Mouse (Mus musculus): ENCODE measurements around the gene Trim65. TPM values are rescaled to one million over a fixed set of nuclear protein-coding genes. Genes with fewer than 3 reads are reported as not detected.

Gene Trim65
- total and polyA plus RNA-seq, 3 experiments = 0.66 to 2.0 (median 1.4) TPM

GRCm38 (mm10) chr11:116161312-116161711 is 30.4 kb upstream of the Trim65 start:
- no peak for DNase-seq (ENCODE audit: extremely low read depth)
- Histone ChIP-seq H3K79me2 (replicated peaks; ENCODE audit: control insufficient read depth, extremely low read depth, insufficient read depth, poor library complexity, severe bottlenecking) (no peaks in the 10 kb centered on the region), H3K4me2 (ENCODE audit: insufficient read depth, low read depth, poor library complexity, severe bottlenecking) (no peak overlapping the region), H3K36me3 (replicated peaks in 1 of 2; ENCODE audit: control insufficient read depth in 1 of 2, insufficient read depth in 1 of 2, low read length in 1 of 2) (peaks cover 53 to 93% of the 10 kb centered on the region in 2 experiments), H3K9me3 (replicated peaks; ENCODE audit: low read length) (no peaks in the 10 kb centered on the region), H3K27me3 (replicated peaks) (no peaks in the 10 kb centered on the region), H3K9ac (ENCODE audit: insufficient read depth, low read depth) (no peak overlapping the region), H3K4me3 (replicated peaks in 1 of 3; ENCODE audit: low read depth in 2 of 3, low read length in 2 of 3, poor library complexity in 1 of 3) (no peak overlapping the region), H3K27ac (ENCODE audit: insufficient read depth, low read depth) (no peak overlapping the region), H3K4me1 (ENCODE audit: control insufficient read depth in 1 of 2, insufficient read depth in 2 of 2) (no peaks in the 10 kb centered on the region)
- TF ChIP-seq POLR2A (IDR thresholded peaks at IDR 0.05; ENCODE audit: low read depth, low read length) (no peak), ZKSCAN1 (IDR thresholded peaks at IDR 0.05; ENCODE audit: borderline replicate concordance, low read depth, low read length) (no peak), SMC3 (IDR thresholded peaks at IDR 0.05; ENCODE audit: low read depth, low read length) (no peak), SIN3A (IDR thresholded peaks at IDR 0.05; ENCODE audit: low read length) (no peak)
- dilution Hi-C loops (cut with MboI; ENCODE audit: extremely low pct_ligation_motif_present, extremely low pct_unique_long_range_greater_than_20kb, low sequenced_read_pairs) (no loop called here), in situ Hi-C loops (cut with MboI; ENCODE audit: low pct_ligation_motif_present, low pct_unique_long_range_greater_than_20kb, low sequenced_read_pairs) (no loop called here)

- no peaks in the 10 kb centered on the region for H3K79me2 ChIP-seq (replicated peaks; ENCODE audit: control insufficient read depth, extremely low read depth, insufficient read depth, poor library complexity, severe bottlenecking)
- TF ChIP-seq JUND (conservative IDR thresholded peaks at IDR 0.05; ENCODE audit: low read depth, low read length) (no peak), KAT2A (IDR thresholded peaks at IDR 0.05; ENCODE audit: insufficient replicate concordance, low read length) (no peak), RCOR1 (conservative IDR thresholded peaks at IDR 0.05; ENCODE audit: low read depth, low read length) (no peak)
- in situ Hi-C loops (cut with MboI; ENCODE audit: low pct_ligation_motif_present, low pct_unique_long_range_greater_than_20kb, low sequenced_read_pairs) (no loop called here), dilution Hi-C loops (cut with MboI; ENCODE audit: extremely low pct_ligation_motif_present, extremely low pct_unique_long_range_greater_than_20kb, low sequenced_read_pairs) (no loop called here)
- no peaks in the 10 kb centered on the region for H3K9me3 ChIP-seq (replicated peaks; ENCODE audit: low read length)
- H3K9ac ChIP-seq (ENCODE audit: insufficient read depth, low read depth) = no peak overlapping the region
- no peak overlapping the region for H3K27ac ChIP-seq (ENCODE audit: insufficient read depth, low read depth)
- no peak for DNase-seq (ENCODE audit: extremely low read depth)
- peaks cover 97 to 100% of the 10 kb centered on the region in 2 experiments for H3K36me3 ChIP-seq (replicated peaks in 1 of 2; ENCODE audit: control insufficient read depth in 1 of 2, insufficient read depth in 1 of 2, low read length in 1 of 2)
- H3K4me1 ChIP-seq (ENCODE audit: control insufficient read depth in 1 of 2, insufficient read depth in 2 of 2) = no peaks in the 10 kb centered on the region
- H3K27me3 ChIP-seq (replicated peaks) = no peaks in the 10 kb centered on the region
- H3K4me2 ChIP-seq (ENCODE audit: insufficient read depth, low read depth, poor library complexity, severe bottlenecking) = no peak overlapping the region
- no peak overlapping the region for H3K4me3 ChIP-seq (replicated peaks in 1 of 3; ENCODE audit: low read depth in 2 of 3, low read length in 2 of 3, poor library complexity in 1 of 3)
Measured at GRCm38 (mm10) chr11:116150960-116151359, 20.0 kb upstream of the Trim65 start.

GRCm38 (mm10) chr11:116149341-116149740 is 18.4 kb upstream of the Trim65 start:
- no peak overlapping the region for H3K27ac ChIP-seq (ENCODE audit: insufficient read depth, low read depth)
- dilution Hi-C loops (cut with MboI; ENCODE audit: extremely low pct_ligation_motif_present, extremely low pct_unique_long_range_greater_than_20kb, low sequenced_read_pairs) (no loop called here), in situ Hi-C loops (cut with MboI; ENCODE audit: low pct_ligation_motif_present, low pct_unique_long_range_greater_than_20kb, low sequenced_read_pairs) (no loop called here)
- H3K4me1 ChIP-seq (ENCODE audit: control insufficient read depth in 1 of 2, insufficient read depth in 2 of 2) = no peaks in the 10 kb centered on the region
- H3K36me3 ChIP-seq (replicated peaks in 1 of 2; ENCODE audit: control insufficient read depth in 1 of 2, insufficient read depth in 1 of 2, low read length in 1 of 2) = peaks cover 99 to 100% of the 10 kb centered on the region in 2 experiments
- no peaks in the 10 kb centered on the region for H3K9me3 ChIP-seq (replicated peaks; ENCODE audit: low read length)
- no peak overlapping the region for H3K4me2 ChIP-seq (ENCODE audit: insufficient read depth, low read depth, poor library complexity, severe bottlenecking)
- no peaks in the 10 kb centered on the region for H3K27me3 ChIP-seq (replicated peaks)
- DNase-seq (ENCODE audit: extremely low read depth) = no peak
- no peak overlapping the region for H3K4me3 ChIP-seq (replicated peaks in 1 of 3; ENCODE audit: low read depth in 2 of 3, low read length in 2 of 3, poor library complexity in 1 of 3)
- no peak overlapping the region for H3K9ac ChIP-seq (ENCODE audit: insufficient read depth, low read depth)
- no peak for TF ChIP-seq ZC3H11A (IDR thresholded peaks at IDR 0.05; ENCODE audit: low read depth, low read length)
- no peak for TF ChIP-seq MXI1 (IDR thresholded peaks at IDR 0.05; ENCODE audit: low read depth, low read length)
- no peak for TF ChIP-seq SMC3 (IDR thresholded peaks at IDR 0.05; ENCODE audit: low read depth, low read length)
- no peak for TF ChIP-seq CHD2 (IDR thresholded peaks at IDR 0.05; ENCODE audit: low read length)
- TF ChIP-seq KAT2A (IDR thresholded peaks at IDR 0.05; ENCODE audit: insufficient replicate concordance, low read length) = no peak
- no peaks in the 10 kb centered on the region for H3K79me2 ChIP-seq (replicated peaks; ENCODE audit: control insufficient read depth, extremely low read depth, insufficient read depth, poor library complexity, severe bottlenecking)
